Mouse (Mus musculus): ENCODE data around the gene 3830417A13Rik. TPM values are rescaled to one million over a fixed set of nuclear protein-coding genes. Genes with fewer than 3 reads are reported as not detected.

3830417A13Rik gene
- not detected in 2 replicates for polyA plus RNA-seq (2012; rRNA removed)

DNA sequence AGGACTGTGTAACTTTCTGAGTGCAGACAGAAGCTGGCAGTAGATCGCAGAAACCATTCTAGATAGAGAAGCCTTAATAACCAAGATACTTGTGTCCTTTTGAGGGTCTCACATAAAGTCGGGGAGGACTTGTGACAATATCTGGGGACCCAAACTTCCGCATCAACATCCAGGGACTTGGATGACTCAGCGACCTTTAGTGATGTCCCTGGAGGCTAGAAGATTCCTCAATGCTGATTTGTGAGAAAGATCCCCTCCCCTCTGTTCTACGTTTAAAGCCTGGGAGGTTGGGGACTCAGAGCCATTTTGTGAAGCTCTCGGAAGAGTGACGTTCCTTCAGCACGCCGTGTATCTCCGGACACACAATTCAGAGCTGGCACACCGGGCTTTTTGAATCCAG lies at the start of gene 3830417A13Rik:
Gene 3830417A13Rik, plus strand, starts transcription at position 301 of the 400 bp plus-strand sequence.

DNA sequence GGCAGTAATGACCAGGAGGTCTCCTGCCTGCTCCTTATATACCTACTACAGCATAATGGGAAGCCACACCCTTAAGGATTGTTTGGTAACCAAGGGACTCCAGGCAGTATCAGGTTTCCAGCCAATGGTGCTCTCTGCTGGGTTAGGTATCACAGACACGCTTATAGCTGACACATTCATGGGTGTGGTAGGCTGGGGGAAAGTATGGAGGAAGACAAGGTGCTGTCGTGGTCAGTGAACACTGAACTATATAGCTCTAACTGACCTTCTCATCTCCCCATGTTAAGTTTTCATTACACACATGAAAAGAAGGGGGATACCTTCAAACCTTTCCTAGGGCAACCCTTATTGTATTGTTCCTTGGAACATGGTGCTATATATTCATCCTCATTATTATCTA lies 21.2 kb upstream of the 3830417A13Rik start, which contains the start of gene Gm6760:
Gene Gm6760, minus strand, starts transcription at position 101 of the 400 bp plus-strand sequence.

Other genes with a start within 250 kb of the 3830417A13Rik start
- gene Gm6760, start 21.4 kb upstream of the 3830417A13Rik start, polyA plus RNA-seq (2012; rRNA removed) = not detected in 2 replicates
- not detected in 2 replicates for gene Slitrk4, start 103.4 kb downstream of the 3830417A13Rik start, polyA plus RNA-seq (2012; rRNA removed)